Mouse (Mus musculus) spleen, adult 2 months (tissue): ENCODE measurements at regions not wholly inside any gene's neighbourhood (a gene's known extent, or its start where the extent isn't known, plus 50 kb on each side); places are given as distances from the start of the nearest gene placed in this dataset.

ENCODE experiments used
- CTCF ChIP-seq: fragments of 200-500 bp; IDR thresholded peaks from 2 replicates; pipeline ENCODE4 v1.5.1; 2011; ENCODE audit warnings: mild to moderate bottlenecking, inconsistent platforms; ENCODE audit not compliant: insufficient read depth, insufficient read length, insufficient replicate concordance; ENCODE audit errors: extremely low read depth
- POLR2A ChIP-seq: fragments of 200-500 bp; IDR thresholded peaks from 2 replicates; pipeline ENCODE4 v1.6.1; 2011; ENCODE audit warnings: low read depth, low read length, inconsistent platforms

- no peak for TF ChIP-seq CTCF
- TF ChIP-seq POLR2A, result no peak
Measured at GRCm38 (mm10) chr13:45213116-45213834, 134.8 kb downstream of the Gm9817 start.
